In the genomic region with DNA sequence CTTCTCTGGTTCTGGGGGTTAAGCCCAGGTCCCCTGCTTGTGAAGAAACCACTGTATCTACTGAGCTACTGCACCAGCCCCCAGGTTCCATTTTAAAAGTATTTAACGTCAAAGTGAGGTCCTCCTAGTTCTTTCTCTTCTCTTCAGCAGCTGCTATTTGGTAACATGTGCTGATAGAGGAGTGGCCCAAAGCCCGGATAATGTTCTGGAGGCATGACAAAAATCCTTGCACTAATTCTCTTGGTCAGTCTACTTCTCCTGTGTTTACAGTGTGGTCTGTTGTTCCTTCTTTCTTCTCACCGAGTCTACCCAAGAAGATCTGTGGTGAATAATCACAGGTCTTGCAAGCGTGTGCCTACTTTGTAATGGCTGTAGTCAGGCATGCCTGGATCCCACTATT, we compare ENCODE assay signal across 29 mouse cellular contexts. TPM values are rescaled to one million over a fixed set of nuclear protein-coding genes. Genes with fewer than 3 reads are reported as not detected.
"Had no signal": no experiment of that assay in that cellular context is flagged by ENCODE, and none has a peak within 500 bp of the region (broad histone marks: within the 10 kb centered on the region; RNA-seq: fewer than 3 reads in every experiment).

No protein-coding gene starts in this region.

- H3K9me3 ChIP-seq: kidney, embryonic 15.5 days; limb, embryonic 12.5 days; limb, embryonic 15.5 days; liver, embryonic 12.5 days; liver, embryonic 15.5 days; neural tube, embryonic 12.5 days; neural tube, embryonic 15.5 days had no signal

- H3K9ac ChIP-seq: kidney, embryonic 15.5 days; limb, embryonic 12.5 days; limb, embryonic 15.5 days; liver, embryonic 12.5 days; liver, embryonic 15.5 days; neural tube, embryonic 12.5 days; neural tube, embryonic 15.5 days had no signal

- H3K27me3 ChIP-seq: kidney, embryonic 15.5 days; limb, embryonic 12.5 days; limb, embryonic 15.5 days; liver, embryonic 12.5 days; liver, embryonic 15.5 days; neural tube, embryonic 12.5 days; neural tube, embryonic 15.5 days had no signal

- ATAC-seq: liver, embryonic 12.5 days had no signal

- H3K4me1 ChIP-seq: limb, embryonic 12.5 days; limb, embryonic 15.5 days; liver, embryonic 12.5 days; neural tube, embryonic 12.5 days; neural tube, embryonic 15.5 days had no signal

- DNase-seq: kidney, postnatal 14 days; kidney, postnatal 4 days; left cerebral cortex, postnatal 4 days; lung, adult 2 months; lung, postnatal 14 days; lung, postnatal 4 days; midbrain, embryonic 14.5 days; right cerebral cortex, adult 18-20 months; right cerebral cortex, postnatal 14 days; right cerebral cortex, postnatal 4 days; thymus, adult 2 months; thymus, postnatal 14 days; thymus, postnatal 4 days had no signal

- H3K4me3 ChIP-seq: kidney, embryonic 15.5 days; limb, embryonic 12.5 days; limb, embryonic 15.5 days; liver, embryonic 12.5 days; liver, embryonic 15.5 days; neural tube, embryonic 12.5 days; neural tube, embryonic 15.5 days had no signal

- H3K27ac ChIP-seq: kidney, embryonic 15.5 days; limb, embryonic 12.5 days; limb, embryonic 15.5 days; liver, embryonic 12.5 days; liver, embryonic 15.5 days; neural tube, embryonic 12.5 days; neural tube, embryonic 15.5 days; stomach, postnatal 0 days had no signal

- H3K4me2 ChIP-seq: kidney, embryonic 15.5 days; limb, embryonic 12.5 days; limb, embryonic 15.5 days; liver, embryonic 12.5 days; liver, embryonic 15.5 days; midbrain, embryonic 11.5 days; neural tube, embryonic 12.5 days; neural tube, embryonic 15.5 days had no signal

- H3K36me3 ChIP-seq: kidney, embryonic 15.5 days; limb, embryonic 12.5 days; limb, embryonic 15.5 days; liver, embryonic 12.5 days; liver, embryonic 15.5 days; neural tube, embryonic 12.5 days; neural tube, embryonic 15.5 days had no signal

RNA-seq across cellular contexts. Expression of gene Fmo2, which starts 15.8 kb away (rescaled TPM):
- total RNA-seq: megakaryocyte progenitor cell, adult 5-6 weeks; megakaryocyte-erythroid progenitor cell, adult 5-6 weeks had no signal
- polyA plus RNA-seq: midbrain, embryonic 11.5 days; midbrain, embryonic 14.5 days had no signal

RNA-seq across cellular contexts. Expression of gene Fmo1, which starts 16.3 kb away (rescaled TPM):
- total RNA-seq: megakaryocyte progenitor cell, adult 5-6 weeks; megakaryocyte-erythroid progenitor cell, adult 5-6 weeks had no signal

RNA-seq across cellular contexts. Expression of gene Fmo6, which starts 54.6 kb away (rescaled TPM):
- total RNA-seq: layer of hippocampus, adult 18-20 months; layer of hippocampus, postnatal 14 days; left cerebral cortex, adult 8-10 months; left cerebral cortex, postnatal 14 days; left cerebral cortex, postnatal 4 days; megakaryocyte progenitor cell, adult 5-6 weeks; megakaryocyte-erythroid progenitor cell, adult 5-6 weeks had no signal
- polyA plus RNA-seq: liver, embryonic 12.5 days; liver, embryonic 15.5 days; lung, embryonic 16.5 days; midbrain, embryonic 11.5 days; midbrain, embryonic 14.5 days; neural tube, embryonic 12.5 days had no signal
